Mouse (Mus musculus) testis, adult 2 months (tissue): ENCODE measurements around the gene Folr2.

ENCODE experiments used
- CTCF ChIP-seq: fragments of 200-500 bp; IDR thresholded peaks from 2 replicates; pipeline ENCODE4 v1.5.1; 2012; ENCODE audit warnings: low read depth, mild to moderate bottlenecking, inconsistent platforms, low read length, moderate library complexity; ENCODE audit not compliant: control insufficient read depth, insufficient read depth, insufficient replicate concordance
- POLR2A ChIP-seq: fragments of 200-500 bp; IDR thresholded peaks from 2 replicates; pipeline ENCODE4 v1.6.1; 2012; ENCODE audit warnings: low read depth, mild to moderate bottlenecking, inconsistent platforms, low read length, moderate library complexity; ENCODE audit not compliant: control insufficient read depth

GRCm38 (mm10) chr7:101888460-101888859, 31.5 kb upstream of the Folr2 start:
- TF ChIP-seq CTCF = no peak
- no peak for TF ChIP-seq POLR2A
